Mouse (Mus musculus) ES-Bruce4 (cell line): ENCODE results near the gene Slc15a1.

Source experiments
- CTCF ChIP-seq: IDR thresholded peaks from one replicate; pipeline ENCODE4 v1.8.1; 2011; ENCODE audit warnings: low read depth, low read length
- POLR2A ChIP-seq: IDR thresholded peaks from one replicate; pipeline ENCODE4 v1.8.1; 2011; ENCODE audit warnings: low read length; ENCODE audit not compliant: insufficient read depth

- TF ChIP-seq CTCF (no peak), POLR2A (no peak)
Observed at GRCm38 (mm10) chr14:121484436-121484835, 20.6 kb downstream of the Slc15a1 start.
